Mouse (Mus musculus) brown adipose tissue, adult 24 weeks (tissue): Measurements from ENCODE around the gene Banp. TPM values are rescaled to one million over a fixed set of nuclear protein-coding genes. Genes with fewer than 3 reads are reported as not detected.

ENCODE experiments used
- H3K27ac ChIP-seq: fragments of 200-500 bp; replicated peaks from 2 replicates; pipeline ENCODE4 v1.5.1; 2012; ENCODE audit warnings: low read depth, mild to moderate bottlenecking, low read length
- H3K4me1 ChIP-seq: fragments of 200-500 bp; 2 replicates; pipeline ENCODE4 v1.6.1; 2012; ENCODE audit warnings: low read length, mixed read lengths; ENCODE audit not compliant: control insufficient read depth, insufficient read depth, insufficient read length
- H3K4me3 ChIP-seq: fragments of 200-500 bp; 2 replicates; pipeline ENCODE4 v1.5.1; 2012; ENCODE audit warnings: low read depth, mild to moderate bottlenecking, low read length, moderate library complexity; ENCODE audit not compliant: insufficient read depth
- polyA plus RNA-seq: library from polyadenylated mRNA; stranded (reverse); fragments of >200 nt; gene quantifications from 2 replicates; pipeline ENCODE4 v1.2.4, GENCODE M21; 2012; ENCODE audit not compliant: missing spikeins, insufficient read depth, insufficient read length

Banp gene
- polyA plus RNA-seq, 1 experiment, result 2.6 TPM

GRCm38 (mm10) chr8:122022705-122023104, 73.2 kb downstream of the Banp start:
- H3K27ac ChIP-seq, result no peak overlapping the region
- peaks cover 6% of the 10 kb centered on the region for H3K4me1 ChIP-seq
- no peak overlapping the region for H3K4me3 ChIP-seq

- Histone ChIP-seq H3K4me3 (no peak overlapping the region), H3K27ac (no peak overlapping the region), H3K4me1 (peaks cover 7% of the 10 kb centered on the region)
These were observed 76.0 kb downstream of the Banp start for GRCm38 (mm10) chr8:122025546-122025945.

- H3K4me3 ChIP-seq, result no peak overlapping the region
- peaks cover 3% of the 10 kb centered on the region for H3K4me1 ChIP-seq
- H3K27ac ChIP-seq, result no peak overlapping the region
These were observed 78.6 kb downstream of the Banp start for GRCm38 (mm10) chr8:122028116-122028515.

GRCm38 (mm10) chr8:122030965-122031364, 81.4 kb downstream of the Banp start:
- Histone ChIP-seq H3K27ac (no peak overlapping the region), H3K4me1 (peaks cover 3% of the 10 kb centered on the region), H3K4me3 (no peak overlapping the region)

- Histone ChIP-seq H3K4me3 (no peak overlapping the region), H3K27ac (no peak overlapping the region)
These were observed 83.2 kb downstream of the Banp start for GRCm38 (mm10) chr8:122032741-122033140.

GRCm38 (mm10) chr8:122035543-122035942, 86.0 kb downstream of the Banp start:
- Histone ChIP-seq H3K4me1 (no peaks in the 10 kb centered on the region), H3K4me3 (no peak overlapping the region), H3K27ac (no peak overlapping the region)

More at GRCm38 (mm10) chr8:122032741-122033140, 83.2 kb downstream of the Banp start:
- H3K4me1 ChIP-seq, result peaks cover 3% of the 10 kb centered on the region

- Histone ChIP-seq H3K4me3 (no peak overlapping the region), H3K4me1 (no peaks in the 10 kb centered on the region), H3K27ac (no peak overlapping the region)
These were observed 86.8 kb downstream of the Banp start for GRCm38 (mm10) chr8:122036325-122036724.

- no peaks in the 10 kb centered on the region for H3K4me1 ChIP-seq
- H3K4me3 ChIP-seq, result no peak overlapping the region
- no peak overlapping the region for H3K27ac ChIP-seq
These were observed 87.7 kb downstream of the Banp start for GRCm38 (mm10) chr8:122037279-122037678.

- Histone ChIP-seq H3K4me3 (no peak overlapping the region), H3K4me1 (no peaks in the 10 kb centered on the region), H3K27ac (no peak overlapping the region)
These were observed 88.5 kb downstream of the Banp start for GRCm38 (mm10) chr8:122038076-122038475.

GRCm38 (mm10) chr8:122039452-122039851, 89.9 kb downstream of the Banp start:
- H3K4me1 ChIP-seq, result no peaks in the 10 kb centered on the region
- H3K27ac ChIP-seq, result no peak overlapping the region
- H3K4me3 ChIP-seq, result no peak overlapping the region

GRCm38 (mm10) chr8:122047206-122047870, 97.8 kb downstream of the Banp start:
- Histone ChIP-seq H3K27ac (no peak overlapping the region), H3K4me1 (no peaks in the 10 kb centered on the region), H3K4me3 (no peak overlapping the region)

- no peak overlapping the region for H3K27ac ChIP-seq
- H3K4me1 ChIP-seq, result no peaks in the 10 kb centered on the region
- H3K4me3 ChIP-seq, result no peak overlapping the region
These were observed 99.7 kb downstream of the Banp start for GRCm38 (mm10) chr8:122049266-122049665.

- Histone ChIP-seq H3K27ac (no peak overlapping the region), H3K4me1 (no peaks in the 10 kb centered on the region), H3K4me3 (no peak overlapping the region)
These were observed 100.4 kb downstream of the Banp start for GRCm38 (mm10) chr8:122049923-122050322.

- Histone ChIP-seq H3K27ac (no peak overlapping the region), H3K4me1 (no peaks in the 10 kb centered on the region), H3K4me3 (no peak overlapping the region)
These were observed 101.1 kb downstream of the Banp start for GRCm38 (mm10) chr8:122050620-122051019.

GRCm38 (mm10) chr8:122055321-122055720, 105.8 kb downstream of the Banp start:
- no peak overlapping the region for H3K27ac ChIP-seq
- no peaks in the 10 kb centered on the region for H3K4me1 ChIP-seq
- H3K4me3 ChIP-seq, result no peak overlapping the region

GRCm38 (mm10) chr8:122056113-122056512, 106.6 kb downstream of the Banp start:
- Histone ChIP-seq H3K4me1 (no peaks in the 10 kb centered on the region), H3K27ac (no peak overlapping the region), H3K4me3 (no peak overlapping the region)
